Mouse (Mus musculus) c-Kit-negative CD71-positive TER-119-positive erythroid progenitor cells, embryonic 14.5 days (primary cell): ENCODE results near the gene Magea4.

Experiments used
- DNase-seq: peaks from one replicate; pipeline ENCODE4 v3.0.0-alpha.2; 2013; ENCODE audit warnings: low read depth, low spot score

Magea4 gene

GRCm38 (mm10) chrX:72221717-72222116, at the start of gene Magea4:
Gene Magea4 (plus strand): TSS chrX:72222017.
- DNase-seq, result no peak

GRCm38 (mm10) chrX:72202944-72203554, 18.8 kb upstream of the Magea4 start:
- no peak for DNase-seq

GRCm38 (mm10) chrX:72270637-72271036, 48.8 kb downstream of the Magea4 start:
- DNase-seq, result no peak
